Mouse (Mus musculus) cerebellum, adult 2 months (tissue): ENCODE data around the gene Themis2. TPM values are rescaled to one million over a fixed set of nuclear protein-coding genes. Genes with fewer than 3 reads are reported as not detected.

Experiments used
- DNase-seq, 2 experiments: peaks; one replicate each; pipeline ENCODE4 v3.0.0; 2021
- H3K27ac ChIP-seq: fragments of 200-500 bp; 2 replicates; pipeline ENCODE4 v1.5.1; 2012; ENCODE audit warnings: low read length, control low read depth, inconsistent platforms; ENCODE audit not compliant: insufficient read depth
- H3K27me3 ChIP-seq: fragments of 200-500 bp; 2 replicates; pipeline ENCODE4 v1.6.1; 2012; ENCODE audit warnings: inconsistent platforms, mild to moderate bottlenecking, low read length, moderate library complexity; ENCODE audit not compliant: control insufficient read depth, insufficient read depth
- H3K4me1 ChIP-seq: fragments of 200-500 bp; 2 replicates; pipeline ENCODE4 v1.6.1; 2011; ENCODE audit warnings: low read length; ENCODE audit not compliant: control insufficient read depth, insufficient read depth
- H3K4me3 ChIP-seq: fragments of 200-500 bp; replicated peaks from 2 replicates; pipeline ENCODE3; 2011; ENCODE audit warnings: mild to moderate bottlenecking, low read depth, low read length, control low read depth; ENCODE audit not compliant: insufficient read depth
- CTCF ChIP-seq: fragments of 200-500 bp; IDR thresholded peaks from 2 replicates; pipeline ENCODE4 v1.5.1; 2011; ENCODE audit warnings: low read depth, mild to moderate bottlenecking, control low read depth, low read length, moderate library complexity, borderline replicate concordance; ENCODE audit not compliant: insufficient read depth
- POLR2A ChIP-seq: fragments of 200-500 bp; IDR thresholded peaks from 2 replicates; pipeline ENCODE4 v1.6.1; 2011; ENCODE audit warnings: low read length, control low read depth, borderline replicate concordance; ENCODE audit not compliant: insufficient read depth
- WGBS: fragments of 180-500 bp; shearing (Covaris S2); methylation state at CpG from one replicate; pipeline ENCODE4 v1.1.7; 2018; 5-methylcytosine and 5-hydroxymethylcytosine counted together
- polyA plus RNA-seq: library from polyadenylated mRNA; depleted of rRNA; stranded (reverse); fragments of >200 nt; gene quantifications from 2 replicates; pipeline ENCODE4 v1.2.3, GENCODE M21; 2012

Gene Themis2
- polyA plus RNA-seq, 1 experiment, result 0.41 TPM

GRCm38 (mm10) chr4:132816855-132817254 lies 20.7 kb upstream of the Themis2 start:
- H3K27ac ChIP-seq, result no peak overlapping the region
- no peak overlapping the region for H3K4me3 ChIP-seq
- DNase-seq, result no peak
- no peaks in the 10 kb centered on the region for H3K27me3 ChIP-seq
- TF ChIP-seq POLR2A (no peak), CTCF (no peak)
- 60% methylated on average over 2 of the region's 2 CpGs for WGBS
- H3K4me1 ChIP-seq, result no peaks in the 10 kb centered on the region

DNA sequence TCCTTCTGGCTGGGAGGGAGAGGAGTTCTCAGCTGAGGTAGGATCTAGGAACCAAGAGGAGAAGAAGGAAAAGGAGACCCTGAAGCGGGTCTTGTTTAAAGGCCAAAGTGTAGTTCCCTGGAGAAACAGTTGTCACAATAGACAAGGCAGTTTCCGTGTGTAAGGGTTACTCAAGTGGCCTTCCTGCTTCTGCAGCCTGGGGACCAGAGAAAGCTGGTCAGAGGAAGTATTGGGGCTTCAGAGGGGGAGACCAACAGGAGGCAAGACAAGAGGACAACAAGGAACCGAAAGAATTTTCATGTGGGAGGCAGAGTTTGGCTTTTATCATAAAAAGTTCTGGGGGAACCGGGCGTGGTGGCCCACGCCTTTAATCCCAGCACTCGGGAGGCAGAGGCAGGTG lies 20.2 kb upstream of the Themis2 start:
- Histone ChIP-seq H3K4me1 (no peaks in the 10 kb centered on the region), H3K4me3 (no peak overlapping the region), H3K27ac (no peak overlapping the region), H3K27me3 (no peaks in the 10 kb centered on the region)
- no peak for DNase-seq
- 84% methylated on average over 7 of the region's 7 CpGs for WGBS
- TF ChIP-seq POLR2A (no peak), CTCF (no peak)

- WGBS, result 74% methylated on average over 5 of the region's 5 CpGs
- Histone ChIP-seq H3K4me1 (no peaks in the 10 kb centered on the region), H3K4me3 (no peak overlapping the region), H3K27me3 (no peaks in the 10 kb centered on the region), H3K27ac (no peak overlapping the region)
- no peak for DNase-seq
- TF ChIP-seq CTCF (no peak), POLR2A (no peak)
Measured at GRCm38 (mm10) chr4:132809621-132810020, 13.4 kb upstream of the Themis2 start.

DNA sequence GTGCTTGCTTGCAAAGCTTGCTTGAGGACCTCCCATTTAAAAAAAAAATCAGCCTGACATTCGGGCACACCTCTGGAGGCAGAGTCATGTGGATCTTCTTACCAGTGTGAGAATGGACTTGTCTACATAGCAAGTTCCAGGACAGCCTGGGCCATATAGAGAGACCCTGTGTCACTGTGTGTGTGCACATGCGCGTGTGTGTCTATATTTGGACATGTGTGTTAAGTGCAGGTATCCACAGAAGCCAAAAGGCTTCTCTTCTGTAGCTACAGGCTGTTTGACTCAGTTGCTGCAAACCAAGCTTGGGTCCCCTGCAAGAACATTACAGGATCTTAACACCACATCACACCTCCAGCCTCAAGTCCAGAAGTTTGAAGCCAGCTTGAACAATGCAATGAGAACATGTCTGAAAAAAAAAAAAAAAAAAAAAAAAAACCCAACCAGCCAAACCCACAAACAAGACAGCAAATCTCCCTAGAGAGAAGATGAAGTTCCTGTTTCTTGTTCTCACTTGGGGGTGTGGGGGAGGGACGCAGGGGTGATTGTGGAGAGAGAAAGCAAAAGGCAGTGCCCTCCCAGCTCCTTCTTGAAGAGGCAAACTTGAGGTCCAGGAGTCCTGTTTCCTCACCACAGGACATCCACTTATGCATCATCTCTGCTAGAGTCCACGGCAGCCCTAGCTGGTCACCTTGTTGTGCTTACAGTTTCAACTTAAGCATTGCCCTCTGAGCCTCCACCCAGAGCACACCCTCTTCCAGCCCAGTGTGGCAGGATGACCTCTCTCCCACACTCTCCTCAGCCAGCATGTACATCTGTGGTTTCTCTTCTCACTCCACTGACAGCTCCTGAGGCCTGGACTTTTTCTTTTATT lies 11.8 kb upstream of the Themis2 start:
- H3K4me3 ChIP-seq, result no peak overlapping the region
- DNase-seq, result no peak
- H3K4me1 ChIP-seq, result no peaks in the 10 kb centered on the region
- H3K27ac ChIP-seq, result no peak overlapping the region
- WGBS, result 69% methylated on average over 5 of the region's 5 CpGs
- no peak for TF ChIP-seq POLR2A
- no peak for TF ChIP-seq CTCF
- H3K27me3 ChIP-seq, result no peaks in the 10 kb centered on the region

GRCm38 (mm10) chr4:132806620-132807191 lies 10.5 kb upstream of the Themis2 start:
- DNase-seq, result no peak
- Histone ChIP-seq H3K4me3 (no peak overlapping the region), H3K27me3 (no peaks in the 10 kb centered on the region; the same call in 1 of the 2 replicates), H3K27ac (no peak overlapping the region), H3K4me1 (no peaks in the 10 kb centered on the region)
- WGBS, result 90% methylated on average over 7 of the region's 7 CpGs
- TF ChIP-seq POLR2A (no peak), CTCF (no peak)

- no peak for DNase-seq
- WGBS, result 83% methylated on average over 12 of the region's 12 CpGs
- Histone ChIP-seq H3K4me3 (no peak overlapping the region), H3K27ac (no peak overlapping the region), H3K27me3 (no peaks in the 10 kb centered on the region; the same call in 1 of the 2 replicates), H3K4me1 (no peaks in the 10 kb centered on the region)
- TF ChIP-seq POLR2A (no peak), CTCF (no peak)
Measured at GRCm38 (mm10) chr4:132805599-132806197, 9.5 kb upstream of the Themis2 start.

- DNase-seq, result no peak
- TF ChIP-seq CTCF (no peak), POLR2A (no peak)
- H3K4me1 ChIP-seq, result no peaks in the 10 kb centered on the region
- H3K27ac ChIP-seq, result no peak overlapping the region
- no peaks in the 10 kb centered on the region; the same call in 1 of the 2 replicates for H3K27me3 ChIP-seq
- no peak overlapping the region for H3K4me3 ChIP-seq
- WGBS, result 76% methylated on average over 5 of the region's 5 CpGs
Measured at GRCm38 (mm10) chr4:132805146-132805545, 9.0 kb upstream of the Themis2 start.
